Mouse (Mus musculus) ovary, postnatal 10 days (tissue): ENCODE data around the gene Nebl.

Experiments
- DNase-seq: peaks from one replicate; pipeline ENCODE4 v3.0.0; 2022; ENCODE audit warnings: low spot score

The Nebl gene

DNA sequence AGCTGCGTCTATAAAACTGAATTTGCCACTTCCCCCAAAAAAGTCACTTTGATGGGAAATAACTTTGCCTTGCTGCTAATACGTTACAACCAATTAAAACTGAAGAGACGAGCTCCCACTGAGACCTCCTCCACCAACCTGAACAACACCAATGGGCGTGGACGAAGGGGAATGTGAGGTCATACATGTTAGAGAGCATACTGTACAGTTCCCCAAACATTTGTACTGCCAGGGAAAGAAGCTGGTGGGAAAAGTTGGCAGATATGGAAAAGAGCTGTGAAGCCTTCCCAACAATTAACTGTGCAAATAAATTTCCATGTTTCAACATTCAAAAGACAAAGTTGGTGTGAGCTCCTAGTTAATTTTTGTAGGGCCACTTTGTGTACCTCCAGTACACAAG, 25.3 kb downstream of the Nebl start:
- no peak for DNase-seq

DNA sequence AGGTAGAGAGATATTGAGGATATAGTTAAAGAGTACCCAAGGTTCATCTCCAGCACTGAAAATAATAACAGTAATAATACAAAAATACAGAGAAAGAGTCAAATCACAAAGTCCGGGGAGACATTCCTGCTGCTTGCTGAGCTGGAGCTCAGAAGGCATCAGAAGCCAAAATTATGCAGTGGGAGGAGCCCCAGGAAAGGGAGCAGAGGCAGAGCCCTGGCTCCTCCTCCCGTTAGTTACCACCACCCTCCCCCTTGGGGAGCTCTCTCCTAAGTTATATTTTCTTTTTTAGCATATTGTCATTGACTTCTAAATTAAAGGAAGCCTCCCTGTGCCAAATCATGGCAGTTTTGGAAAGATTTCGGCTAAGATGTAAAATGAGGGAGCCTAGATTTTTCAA, 25.8 kb downstream of the Nebl start:
- no peak for DNase-seq

DNA sequence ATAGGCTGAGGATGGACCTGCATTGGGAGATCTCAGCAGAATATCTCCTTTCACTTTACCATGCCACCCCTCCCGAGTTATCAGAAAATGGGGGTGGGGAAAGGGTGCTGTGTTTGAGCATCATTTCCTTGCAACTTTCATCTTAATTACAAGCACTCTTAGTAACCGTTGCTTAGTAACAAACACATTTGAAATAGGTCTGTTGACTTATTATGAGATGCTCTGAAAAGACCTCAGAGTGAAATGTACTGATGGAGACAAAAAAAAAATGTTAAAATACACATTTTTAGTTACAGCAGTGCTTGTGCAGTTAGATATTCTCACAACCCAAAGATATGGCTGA, 28.1 kb downstream of the Nebl start:
- no peak for DNase-seq

DNA sequence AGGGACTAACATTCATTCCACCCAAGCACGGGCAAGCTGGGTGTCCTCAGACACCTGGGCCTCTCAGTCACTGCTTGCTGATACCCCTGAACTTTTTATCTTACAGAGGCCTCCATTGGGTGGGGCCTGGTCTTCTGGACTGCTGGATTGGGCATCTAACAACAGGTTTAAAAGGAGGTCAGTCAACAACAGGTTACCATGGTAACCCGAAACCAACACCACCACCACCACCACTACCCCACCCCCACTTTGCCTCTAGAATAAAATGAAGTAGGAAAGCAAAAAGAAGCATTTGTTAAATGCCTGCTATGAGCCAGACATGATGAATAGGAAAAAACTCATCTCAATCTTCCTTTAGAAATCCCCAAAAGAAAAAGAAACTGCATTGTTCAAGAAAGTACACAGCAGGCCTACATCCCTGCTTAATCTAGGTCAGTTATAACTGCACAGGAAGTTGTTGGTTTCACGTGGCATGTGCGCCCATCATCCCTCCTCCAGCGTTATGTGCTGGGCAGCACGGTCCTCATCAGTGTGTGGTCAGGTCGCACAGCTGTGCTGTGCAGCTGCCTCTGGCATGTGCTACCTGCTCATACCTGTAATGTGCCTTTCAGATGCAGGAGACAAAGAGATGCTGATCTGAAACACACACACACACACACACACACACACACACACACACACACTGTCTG, 28.6 kb downstream of the Nebl start:
- DNase-seq, result no peak

DNA sequence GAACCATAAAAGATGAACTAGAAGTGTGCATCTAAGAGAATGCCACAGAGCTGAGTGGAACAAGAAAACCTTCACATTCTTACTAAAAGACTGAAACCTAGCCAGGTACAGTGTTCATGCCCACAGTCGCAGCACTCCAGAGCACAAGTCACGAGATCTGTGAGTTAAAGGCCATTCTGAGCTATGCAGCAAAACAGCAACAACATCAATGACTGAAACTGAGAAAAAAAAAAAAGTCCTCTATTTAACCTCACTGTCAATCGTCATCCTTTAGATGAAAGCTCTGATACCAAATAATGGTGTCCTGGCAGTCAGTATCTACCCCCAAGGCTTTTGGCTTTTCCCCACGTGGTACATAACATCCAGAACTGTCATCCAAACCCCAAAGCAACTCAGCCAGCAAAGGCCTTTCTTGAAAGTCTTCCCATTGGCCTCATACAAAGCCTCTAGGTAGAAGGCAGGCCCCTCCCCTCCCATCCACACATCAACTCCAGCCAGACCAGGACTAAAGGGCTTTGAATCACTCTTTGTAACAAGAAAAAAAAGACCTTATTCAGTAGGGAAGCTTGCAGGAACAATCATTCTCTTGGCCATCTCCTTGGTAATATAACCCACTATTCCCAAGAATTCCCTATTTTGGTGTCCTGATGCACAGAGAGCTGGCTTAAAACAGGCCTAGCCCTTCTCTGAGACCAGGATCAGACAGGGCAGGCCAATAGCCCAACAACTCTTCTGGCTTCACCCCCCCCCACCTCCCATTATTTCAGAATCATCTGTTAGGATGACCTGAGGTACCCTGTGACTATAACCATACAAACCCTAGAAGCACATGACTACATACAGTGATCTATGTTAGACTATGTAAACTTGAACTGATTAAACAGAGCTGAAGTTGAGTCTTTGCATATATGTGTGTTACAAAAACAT, 32.8 kb downstream of the Nebl start:
- DNase-seq, result no peak

DNA sequence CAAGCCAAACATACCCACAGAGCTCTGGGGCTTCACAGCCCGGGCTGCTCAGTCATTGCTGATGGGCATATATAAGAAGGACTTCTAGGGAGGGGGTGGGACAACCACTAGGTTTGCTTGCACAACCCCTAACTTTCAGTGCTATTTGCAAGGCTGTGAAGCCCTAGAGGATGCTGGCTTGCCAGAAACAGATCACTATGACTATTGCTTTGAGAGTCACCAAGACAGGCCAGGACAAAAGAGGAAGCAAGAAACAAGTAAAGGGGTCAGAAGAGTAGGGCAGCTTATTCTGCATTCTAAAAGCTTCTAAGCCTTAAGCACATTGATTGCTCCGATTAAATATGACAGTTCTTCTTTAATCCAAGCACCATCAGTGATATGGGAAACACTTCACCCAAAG, 38.3 kb downstream of the Nebl start:
- no peak for DNase-seq

DNA sequence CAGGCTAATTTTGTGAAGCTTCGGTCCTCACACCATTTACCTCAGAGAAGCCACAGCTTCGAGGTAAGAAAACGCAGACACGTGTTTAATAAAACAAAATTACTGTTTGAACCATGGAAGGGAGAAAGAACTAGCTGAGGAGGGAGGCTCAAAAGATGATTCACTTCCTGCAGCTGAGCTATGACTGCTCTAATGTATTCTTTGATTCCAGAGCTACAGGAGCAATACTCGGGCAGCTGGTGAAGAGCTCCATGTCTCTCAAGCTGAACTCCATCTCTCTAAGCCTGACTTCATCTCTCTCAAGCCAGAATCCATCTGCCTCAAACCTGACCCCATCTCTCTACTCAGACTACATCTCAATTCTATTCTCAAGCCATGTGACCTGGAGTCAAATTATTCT, 41.0 kb downstream of the Nebl start:
- no peak for DNase-seq

DNA sequence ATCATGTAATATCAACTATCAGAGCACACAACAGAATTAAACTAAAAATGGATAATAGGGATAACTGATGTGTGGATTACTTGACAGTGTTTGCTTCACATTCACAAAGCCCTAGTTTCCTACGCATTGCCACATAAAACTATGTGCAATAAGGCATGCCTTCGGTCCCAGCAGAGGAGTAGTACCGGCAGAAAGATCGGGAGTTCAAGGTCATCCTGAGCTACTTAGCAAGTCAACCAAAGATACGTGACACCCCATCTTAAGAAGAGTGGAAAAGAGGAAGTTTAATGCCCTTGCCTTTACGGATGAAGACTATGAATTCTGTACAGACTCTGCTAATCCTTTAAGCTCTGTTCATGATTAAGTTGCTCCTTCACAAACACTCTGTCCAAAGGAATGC, 44.1 kb downstream of the Nebl start:
- no peak for DNase-seq

DNA sequence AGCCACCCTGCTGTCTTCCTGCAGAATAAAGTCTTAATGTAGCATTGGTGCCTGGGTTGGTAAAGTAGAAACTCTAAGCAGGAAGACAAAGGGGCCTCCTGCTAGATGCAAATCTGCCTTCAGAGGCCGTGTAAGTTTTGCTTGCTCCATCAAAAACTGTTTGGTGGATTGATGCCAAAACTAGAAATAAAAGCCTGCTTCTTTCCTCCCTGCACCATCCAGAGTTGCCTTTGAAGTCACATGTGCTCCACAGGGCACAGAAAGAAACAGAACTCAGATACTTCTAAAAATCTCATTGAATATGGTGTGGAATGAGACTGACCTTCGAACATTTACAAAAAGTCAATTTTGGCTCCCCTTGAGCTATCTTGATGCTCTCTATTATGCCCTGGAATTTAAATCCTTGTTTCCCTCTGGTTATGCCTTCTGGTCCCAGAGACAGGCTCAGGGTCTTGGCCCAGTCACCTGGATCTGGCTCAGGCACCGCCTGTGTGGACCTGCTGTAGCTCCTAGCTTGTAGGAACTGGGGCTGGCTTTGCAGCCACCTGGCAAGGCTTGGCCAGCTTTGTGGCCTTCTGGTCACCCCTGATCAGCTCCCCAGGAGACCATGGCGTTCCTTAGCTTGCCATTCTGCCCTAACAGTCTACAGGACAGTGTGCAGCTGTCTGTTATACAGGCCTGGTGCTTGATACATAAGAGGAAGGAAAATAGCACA, 47.8 kb downstream of the Nebl start:
- DNase-seq, result no peak

DNA sequence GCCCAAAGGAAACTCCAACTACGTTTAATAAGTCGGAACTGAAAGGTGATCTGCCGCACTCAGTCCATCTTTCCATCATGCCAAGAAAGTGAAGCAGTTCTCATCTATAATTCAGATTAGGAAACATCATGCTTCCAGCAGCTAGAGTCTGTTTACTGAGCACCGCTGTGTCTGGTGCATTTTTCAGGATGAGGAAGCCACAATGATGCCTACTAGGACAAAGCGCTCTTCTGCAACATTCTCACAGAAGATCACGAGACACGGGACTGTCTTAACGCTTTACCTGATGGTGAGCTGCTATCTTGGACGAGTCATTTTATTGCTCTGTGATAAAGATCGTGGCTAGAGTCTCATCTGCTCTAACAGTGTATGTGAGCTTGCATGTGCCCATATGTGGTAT, 59.1 kb downstream of the Nebl start:
- DNase-seq, result no peak

DNA sequence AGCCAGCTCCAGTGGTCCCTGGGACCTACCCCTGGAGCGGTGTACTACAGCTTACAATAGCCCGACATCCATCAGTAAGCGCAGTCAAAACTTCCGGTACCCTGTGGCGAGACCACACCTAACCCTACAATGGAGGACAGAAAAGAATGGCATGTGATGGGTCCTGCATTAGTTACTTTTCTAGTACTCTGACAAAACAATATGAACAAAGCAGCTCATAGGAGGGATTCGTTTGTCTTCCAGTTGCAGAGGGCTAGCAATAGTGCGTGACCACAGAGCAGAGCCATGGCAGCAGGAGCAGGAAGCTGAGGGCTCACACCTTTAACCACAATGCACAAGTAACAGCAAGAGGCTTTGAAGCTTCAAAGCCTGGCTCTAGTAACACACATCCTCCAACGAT, 59.7 kb downstream of the Nebl start:
- DNase-seq, result no peak

DNA sequence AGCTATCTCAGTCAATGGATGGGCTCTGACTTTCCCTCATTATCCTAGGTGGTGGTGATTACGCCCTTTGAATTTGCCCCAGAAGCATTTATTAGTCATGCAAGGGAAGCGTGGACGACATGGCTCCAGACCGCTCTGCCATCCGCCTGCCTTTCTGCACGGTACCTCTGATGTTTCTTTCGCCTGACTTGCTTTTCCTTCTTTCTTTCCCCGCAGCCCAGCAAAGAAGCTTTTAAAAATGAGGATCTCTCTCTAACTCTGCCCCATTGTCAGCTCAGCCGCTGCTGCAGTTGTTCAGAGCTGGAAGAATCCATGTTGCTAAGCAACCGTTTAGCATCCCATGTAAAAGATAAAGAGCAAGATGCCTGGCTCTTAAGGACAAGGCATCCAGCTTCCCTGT, 61.3 kb downstream of the Nebl start:
- no peak for DNase-seq

DNA sequence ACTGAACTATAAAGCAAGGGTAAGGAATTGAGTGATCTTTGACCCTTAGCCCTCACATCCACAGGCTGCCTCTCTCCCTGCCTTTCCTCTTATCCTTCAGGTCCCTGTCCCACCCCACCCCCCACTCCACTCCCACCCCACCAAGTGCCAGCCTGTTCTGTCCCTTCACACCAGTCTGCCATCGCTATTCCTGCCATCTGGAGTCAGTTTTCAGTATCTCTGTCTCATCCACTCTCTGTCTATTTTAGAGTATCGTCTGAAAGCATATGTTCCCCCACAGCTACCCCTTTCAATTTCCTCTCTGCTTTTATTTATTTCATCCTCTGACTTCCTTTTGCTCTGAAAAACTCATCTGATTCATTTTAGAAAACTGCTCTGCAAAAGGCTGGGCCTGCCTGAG, 62.3 kb downstream of the Nebl start:
- no peak for DNase-seq

DNA sequence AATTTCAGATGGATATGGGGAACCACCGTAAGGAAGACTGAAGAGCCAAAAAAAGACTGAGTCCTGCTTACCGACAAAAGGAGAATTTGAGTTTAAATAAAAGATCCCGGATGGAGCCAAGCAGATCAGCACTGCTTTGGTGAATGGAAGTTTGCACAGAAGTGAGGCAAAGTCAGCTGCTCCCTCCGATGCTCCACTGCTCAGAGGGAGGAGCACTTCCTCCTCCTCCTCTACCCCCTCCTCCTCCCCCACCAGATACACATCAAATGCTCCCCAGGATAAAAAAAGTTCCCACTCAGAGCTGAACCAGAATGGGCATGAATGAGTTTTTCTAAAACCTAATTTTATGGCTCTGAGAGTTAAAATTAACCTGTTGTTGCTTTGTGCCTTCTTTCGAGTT, 73.1 kb downstream of the Nebl start:
- DNase-seq, result no peak

DNA sequence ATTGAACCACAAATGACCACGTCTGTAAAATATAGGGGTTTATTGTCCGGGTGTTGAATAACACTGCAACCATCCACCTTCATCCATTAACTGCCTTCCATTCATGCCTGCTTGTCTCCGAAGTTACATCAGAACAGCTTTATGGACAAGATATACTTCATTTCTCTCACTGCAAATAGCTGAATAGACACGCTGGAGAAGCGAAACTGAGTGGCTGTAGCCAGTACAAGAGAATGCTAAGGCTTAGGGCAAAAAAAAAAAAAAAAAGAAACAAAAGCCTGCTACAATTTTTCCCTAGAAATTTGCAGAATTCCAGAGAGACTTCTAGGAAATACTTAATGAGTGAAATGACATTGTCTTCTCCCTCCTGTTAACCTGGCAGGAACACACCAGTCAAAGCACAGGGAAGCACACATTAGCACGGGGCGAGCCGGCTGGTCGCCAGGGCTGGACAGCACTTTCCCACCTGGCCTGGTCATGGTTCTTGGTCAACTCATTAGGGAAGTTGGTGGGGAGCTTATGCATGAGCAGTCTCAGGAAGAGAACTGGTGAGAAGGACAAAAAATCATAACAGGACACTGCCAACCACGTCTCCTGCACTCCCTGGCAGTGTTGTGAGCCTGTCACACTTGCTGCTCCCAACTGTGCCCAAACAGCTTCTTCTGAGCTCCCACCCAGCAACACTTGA, 81.0 kb downstream of the Nebl start:
- DNase-seq, result no peak

DNA sequence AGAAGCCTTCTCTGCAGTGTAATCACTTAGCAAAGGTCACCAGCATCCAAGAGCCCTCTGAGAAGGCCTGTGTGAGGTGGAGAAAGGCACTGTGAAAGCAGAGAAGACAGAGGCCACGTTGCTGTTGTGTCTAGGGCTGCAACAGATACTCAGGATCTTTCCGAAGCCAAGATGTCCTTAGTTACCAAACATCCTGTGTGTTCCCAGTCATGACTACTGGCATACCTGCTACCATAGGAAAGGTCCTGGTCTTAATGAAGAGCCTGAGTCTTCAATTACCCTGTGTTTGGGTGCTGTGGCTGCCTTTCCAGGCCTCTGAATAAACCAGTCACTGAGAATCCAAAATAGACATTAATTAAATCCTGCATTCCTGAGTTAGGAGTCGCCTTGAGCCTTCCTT, 81.5 kb downstream of the Nebl start:
- no peak for DNase-seq

DNA sequence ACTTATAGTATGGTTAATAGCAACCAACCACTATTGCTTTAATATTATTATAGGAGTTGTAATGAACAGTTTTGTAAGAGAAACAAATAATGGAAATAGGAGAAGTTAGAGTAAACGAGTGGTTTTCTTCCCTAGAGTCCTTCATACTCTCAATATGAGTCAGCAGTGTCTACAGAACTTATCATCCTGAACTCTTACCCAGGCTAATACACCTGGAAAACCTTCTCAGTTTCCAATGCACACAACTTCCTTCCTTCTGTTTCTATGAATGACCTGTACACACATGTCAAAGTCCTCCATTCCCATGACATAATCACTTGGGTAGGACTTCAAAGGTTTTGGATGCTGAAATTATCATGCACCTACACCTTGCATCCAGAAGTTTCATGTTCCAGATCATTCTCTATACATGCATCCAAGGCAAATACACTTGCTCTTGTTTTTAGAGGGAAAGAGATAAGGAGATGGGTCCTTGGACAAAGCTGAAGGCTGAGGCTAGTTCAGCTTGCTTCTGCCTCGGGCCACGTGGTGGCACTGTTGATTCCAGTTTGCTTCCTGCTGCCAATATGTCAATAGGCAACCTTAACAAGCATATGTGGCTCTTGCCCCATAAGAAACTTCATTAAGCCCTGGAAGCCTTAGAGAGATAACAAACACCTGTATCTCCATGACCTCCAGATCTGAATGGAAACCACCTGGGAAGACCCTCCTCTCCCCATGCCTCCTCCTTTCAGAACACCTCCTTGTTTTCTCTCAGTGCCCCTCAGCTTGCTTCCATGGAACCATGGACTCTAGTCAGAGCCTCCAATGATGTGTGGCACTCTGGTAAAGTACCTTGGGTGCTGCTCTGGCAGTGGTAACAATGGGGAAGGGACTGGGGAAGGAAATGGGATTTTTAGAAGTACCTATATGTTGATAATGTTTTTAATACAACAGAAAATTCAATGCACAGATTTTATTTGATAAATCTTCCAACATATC, 86.7 kb downstream of the Nebl start:
- DNase-seq, result peak; percentile 10

DNA sequence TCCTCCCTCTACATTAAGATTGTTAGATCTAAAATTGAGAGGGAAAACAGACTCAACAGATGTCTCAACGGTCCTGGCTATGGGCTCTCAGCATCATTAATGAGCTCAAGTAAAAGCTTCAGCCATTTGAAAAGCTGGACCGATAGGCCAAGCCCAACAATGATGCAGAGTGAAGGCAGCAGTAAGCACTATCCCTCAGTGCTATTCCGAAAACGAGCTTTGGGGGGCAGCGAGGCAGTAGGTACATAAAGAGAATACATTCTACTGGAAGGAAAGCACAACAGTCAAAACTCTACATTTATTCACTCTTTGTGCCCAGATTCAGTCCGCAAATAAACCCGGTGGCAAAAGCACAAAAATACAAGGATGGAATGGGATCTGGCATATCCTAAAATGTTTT, 87.4 kb downstream of the Nebl start:
- DNase-seq, result no peak

DNA sequence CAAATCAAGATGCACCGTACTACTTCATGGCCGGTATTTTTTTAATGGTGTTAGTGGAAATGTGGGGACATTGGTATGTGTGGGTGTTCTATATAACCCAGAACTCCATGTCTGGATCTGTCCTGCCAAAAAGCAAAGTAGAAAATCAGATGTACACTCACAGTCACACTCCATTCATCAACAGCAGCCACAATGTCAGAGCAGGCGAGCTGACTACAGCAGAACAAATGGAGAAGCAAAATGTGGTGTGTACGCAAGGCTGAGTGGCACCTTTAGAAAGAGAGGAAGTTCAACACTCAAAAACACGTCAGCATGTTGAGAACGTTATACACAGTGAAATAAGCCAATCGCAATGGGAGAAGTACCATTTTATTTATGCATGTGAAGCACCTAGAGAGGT, 88.5 kb downstream of the Nebl start:
- DNase-seq, result no peak

DNA sequence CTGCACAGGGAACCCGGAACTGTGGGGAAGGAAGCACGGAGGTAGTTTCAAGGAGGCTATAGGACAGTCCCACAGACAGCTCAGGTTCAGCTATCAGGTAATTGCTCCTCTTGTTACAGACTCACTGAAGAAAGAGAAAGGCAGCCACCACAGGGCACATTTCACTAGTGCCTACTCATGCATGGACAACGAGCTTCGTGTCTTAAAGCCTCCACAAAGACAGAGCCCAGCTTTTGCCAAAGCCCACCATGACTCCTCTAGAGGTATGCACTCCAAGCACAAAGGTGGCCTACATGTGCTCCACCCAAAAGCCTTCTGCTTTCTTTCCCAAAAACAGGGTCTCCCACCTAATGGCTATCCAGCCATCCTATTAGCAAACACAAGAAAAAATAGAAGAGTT, 90.4 kb downstream of the Nebl start:
- no peak for DNase-seq

DNA sequence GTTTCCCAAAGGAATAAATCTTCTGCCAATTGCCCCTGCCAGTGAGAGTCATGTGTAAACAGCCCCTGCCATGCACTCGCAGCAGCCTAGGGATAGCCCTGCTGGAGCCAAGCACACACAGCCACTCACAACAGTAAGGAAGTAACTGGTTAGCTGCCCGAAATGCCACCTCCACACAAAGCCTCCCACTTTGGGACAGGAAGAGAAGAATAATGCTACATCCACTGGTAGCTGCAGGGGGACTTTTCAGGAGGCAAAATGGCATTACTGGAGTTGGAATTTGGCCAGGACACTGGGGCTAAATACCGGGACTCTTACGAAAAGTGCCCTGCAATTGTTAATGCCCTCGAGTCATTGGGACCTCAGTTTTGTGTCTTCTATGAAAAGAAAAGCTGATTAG, 92.6 kb downstream of the Nebl start:
- DNase-seq, result no peak
